Mouse (Mus musculus): ENCODE data around the gene Stambpl1. TPM values are rescaled to one million over a fixed set of nuclear protein-coding genes. Genes with fewer than 3 reads are reported as not detected.
A peak's percentile ranks its signal among the peaks of the same experiment; 100 is the strongest.

Gene Stambpl1
- 1 to 10 TPM in 1 of 2 experiments, under 1 TPM in 1; 0.61 to 1.2 TPM for total RNA-seq (2021)
- long read RNA-seq, experiment 1 = 0 reads
- long read RNA-seq, experiment 2, partial matches to known transcripts = 0 of 1 reads
- long read RNA-seq, experiment 2, other reads (novel, unspliced or antisense) = 1 of 1 reads

DNA sequence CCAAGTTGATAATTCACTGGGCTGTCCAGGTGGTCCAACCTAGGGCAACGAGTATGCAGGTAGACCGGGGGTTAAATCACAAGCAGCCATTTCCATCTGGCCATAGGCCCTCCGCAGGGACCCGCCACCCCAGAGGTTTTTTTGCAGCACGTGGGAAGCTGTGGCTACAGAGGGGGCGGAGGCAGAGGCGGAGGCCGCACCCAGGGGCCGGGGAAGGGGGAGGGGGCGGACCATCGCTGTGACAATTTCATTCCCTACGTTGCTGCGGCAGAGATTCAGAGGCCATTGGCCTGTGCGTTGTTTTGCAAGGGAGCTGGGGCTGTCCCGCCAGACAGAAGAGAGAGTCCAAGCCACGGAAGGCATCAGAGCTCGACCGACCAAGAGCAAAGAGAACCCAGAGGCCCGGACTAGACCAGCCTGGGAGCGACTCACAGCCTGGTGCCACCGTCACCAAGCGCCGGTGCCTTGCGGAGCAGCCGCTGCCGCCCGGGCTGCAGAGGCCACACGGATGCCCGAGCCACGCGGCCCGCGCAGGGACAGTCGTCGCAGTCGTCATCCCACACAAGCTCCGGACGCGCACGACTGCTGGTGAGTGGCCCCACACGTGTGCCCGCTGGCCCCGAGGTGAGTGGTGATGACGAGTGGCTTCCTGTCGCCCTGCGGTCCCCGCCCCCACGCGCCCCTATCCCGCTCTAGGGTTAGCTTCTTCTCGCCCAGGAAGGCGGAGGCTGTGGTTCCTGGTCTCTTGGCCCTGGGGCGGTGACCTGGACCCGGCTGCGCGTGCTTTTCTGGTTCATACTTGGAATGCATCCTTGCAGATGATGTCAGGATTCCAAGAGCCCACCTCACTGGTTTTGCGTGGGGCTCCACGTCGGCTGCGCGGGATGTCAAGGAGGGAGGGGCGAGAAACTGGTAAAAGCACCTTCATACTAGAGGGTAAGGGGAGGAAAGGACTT, at the start of gene Stambpl1:
Stambpl1 (plus strand) TSS at position 222 of the 956 bp plus-strand sequence.
- DNase-seq = peak; percentile 71

DNA sequence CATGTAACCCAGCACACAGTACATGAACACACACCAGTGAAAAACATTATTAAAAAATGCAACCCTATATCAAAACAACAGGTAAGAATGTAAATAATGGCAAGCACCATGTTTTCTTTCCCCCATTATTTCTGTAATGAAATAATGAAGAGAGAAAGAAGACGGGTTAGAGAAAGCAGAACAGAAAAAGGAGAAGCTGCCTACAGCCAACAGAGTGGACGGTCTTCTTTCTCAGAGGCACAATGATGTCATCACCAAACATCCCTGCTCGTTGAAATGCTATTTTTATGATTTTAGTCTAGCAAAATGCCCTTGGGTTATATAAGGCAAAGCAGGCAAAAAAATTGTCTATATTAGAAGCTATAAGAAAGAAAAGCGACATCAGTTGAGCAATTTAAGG, 43.6 kb upstream of the Stambpl1 start:
- DNase-seq = no peak

DNA sequence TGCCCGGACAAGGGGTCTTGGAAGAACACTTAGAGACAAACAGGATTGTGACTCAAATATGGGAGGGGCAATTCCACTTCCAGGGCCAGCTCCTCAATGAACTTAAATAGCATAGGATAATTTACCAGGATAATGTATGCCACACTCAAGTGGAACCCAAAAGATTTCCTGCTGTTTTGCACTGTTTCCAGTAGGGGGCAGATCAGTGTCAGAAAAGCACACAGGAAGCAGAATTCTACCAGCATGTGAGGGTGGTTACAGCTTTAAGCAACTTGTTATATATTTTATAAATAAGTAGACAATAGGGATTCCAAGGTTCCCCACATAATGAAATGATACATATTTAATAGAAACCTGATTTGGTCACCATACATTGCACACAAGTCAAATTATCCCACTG, 40.1 kb upstream of the Stambpl1 start:
- DNase-seq = no peak

DNA sequence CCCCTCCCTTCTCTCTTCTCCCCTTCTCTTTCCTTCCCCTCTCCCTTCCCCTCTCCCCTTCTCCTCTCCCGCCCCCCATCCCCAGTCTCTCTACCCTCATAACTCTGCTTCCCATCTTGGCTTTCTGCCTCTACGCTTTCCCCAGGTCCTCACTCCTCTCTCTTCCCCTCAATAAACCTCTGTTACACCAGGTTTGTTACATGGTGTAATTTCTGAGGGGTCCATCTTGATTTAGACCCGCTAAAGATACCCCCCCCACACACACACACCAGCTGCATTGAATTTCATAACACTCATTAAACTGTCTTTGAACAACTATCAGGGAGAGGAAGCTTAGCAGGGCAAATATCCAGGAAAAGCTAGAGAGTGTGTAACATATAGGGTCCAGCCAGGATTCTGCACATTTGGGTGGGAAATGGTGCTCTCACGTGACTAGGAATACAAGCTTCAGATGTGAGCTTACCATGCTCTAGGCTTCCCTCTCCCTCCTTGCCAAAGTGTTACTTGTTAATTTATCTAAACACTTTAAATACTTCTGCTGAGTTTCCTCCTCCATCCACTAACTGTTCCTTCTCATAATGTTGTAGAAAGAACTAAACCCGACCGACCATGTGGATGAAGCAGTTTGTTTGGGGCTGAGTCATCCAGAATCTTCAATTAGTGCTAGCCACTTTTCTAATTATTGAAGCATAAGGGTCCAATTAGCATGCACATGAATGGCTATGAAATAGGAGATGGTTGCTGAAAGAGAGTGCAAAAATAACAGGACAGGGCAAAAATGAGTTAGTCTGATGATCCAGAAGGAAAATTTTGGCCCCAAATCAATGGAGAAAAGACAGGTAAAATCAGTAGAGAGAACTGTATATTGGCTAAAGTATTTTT, 38.5 kb upstream of the Stambpl1 start:
- no peak for DNase-seq

DNA sequence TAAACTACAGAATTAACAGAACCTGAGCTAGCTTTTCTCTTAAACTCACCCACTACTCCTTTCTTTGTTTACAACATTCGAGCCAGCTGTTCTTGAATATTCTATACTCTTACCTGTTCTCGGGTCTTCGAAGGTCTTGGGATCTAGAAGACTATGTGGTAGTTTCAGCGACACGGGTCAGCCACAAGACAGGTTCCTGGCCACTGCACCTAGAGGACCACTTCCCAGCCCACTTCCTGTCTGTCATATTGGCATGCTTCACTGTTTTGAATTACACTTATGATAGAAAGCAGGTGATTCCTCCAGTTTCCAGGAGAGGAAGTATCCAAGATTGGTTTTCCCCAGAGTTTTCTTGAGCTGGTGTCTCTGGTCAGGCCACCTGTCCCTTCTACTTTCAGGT, 29.3 kb upstream of the Stambpl1 start:
- no peak for DNase-seq

DNA sequence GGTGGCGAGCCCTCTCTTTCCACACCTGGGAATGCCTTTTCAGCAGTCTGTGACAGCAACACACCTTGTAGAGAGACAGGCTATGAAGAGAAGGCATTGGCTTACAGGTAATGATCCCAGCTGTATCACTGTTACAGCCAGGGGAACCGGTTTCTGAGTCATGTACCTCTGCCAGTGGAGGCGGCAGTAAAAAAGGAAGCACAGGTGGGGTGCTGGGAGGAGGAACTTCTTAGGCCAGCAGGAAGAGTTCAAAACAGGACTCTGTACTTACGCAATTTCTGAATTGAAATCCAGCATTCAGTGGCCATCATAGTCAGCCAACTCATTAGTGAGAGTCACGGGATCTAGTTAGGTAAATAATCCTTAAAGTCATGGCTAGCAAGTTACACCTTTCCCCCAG, 26.1 kb upstream of the Stambpl1 start, which contains the start of gene Ankrd22:
Ankrd22 (minus strand) TSS at position 163 of the 400 bp plus-strand sequence.
- no peak for DNase-seq

DNA sequence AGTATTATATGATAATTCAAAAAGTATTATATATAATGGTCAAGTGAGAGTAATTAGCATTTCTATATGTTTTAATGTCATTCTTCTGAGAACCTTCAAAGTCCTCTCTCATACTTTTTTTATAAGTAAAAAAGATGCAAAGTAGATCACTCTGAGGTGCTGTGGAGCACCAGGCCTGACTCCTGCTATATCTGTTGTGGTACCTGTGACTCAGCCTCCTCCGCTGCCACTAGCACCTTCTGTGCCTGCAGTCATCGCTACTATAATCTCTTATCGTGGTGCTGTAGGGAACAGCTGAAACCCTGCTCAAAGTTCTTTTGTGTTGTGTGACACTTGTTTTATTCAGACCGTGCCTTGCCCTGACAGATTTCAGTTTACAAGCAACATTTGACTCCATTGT, 25.6 kb upstream of the Stambpl1 start:
- no peak for DNase-seq

DNA sequence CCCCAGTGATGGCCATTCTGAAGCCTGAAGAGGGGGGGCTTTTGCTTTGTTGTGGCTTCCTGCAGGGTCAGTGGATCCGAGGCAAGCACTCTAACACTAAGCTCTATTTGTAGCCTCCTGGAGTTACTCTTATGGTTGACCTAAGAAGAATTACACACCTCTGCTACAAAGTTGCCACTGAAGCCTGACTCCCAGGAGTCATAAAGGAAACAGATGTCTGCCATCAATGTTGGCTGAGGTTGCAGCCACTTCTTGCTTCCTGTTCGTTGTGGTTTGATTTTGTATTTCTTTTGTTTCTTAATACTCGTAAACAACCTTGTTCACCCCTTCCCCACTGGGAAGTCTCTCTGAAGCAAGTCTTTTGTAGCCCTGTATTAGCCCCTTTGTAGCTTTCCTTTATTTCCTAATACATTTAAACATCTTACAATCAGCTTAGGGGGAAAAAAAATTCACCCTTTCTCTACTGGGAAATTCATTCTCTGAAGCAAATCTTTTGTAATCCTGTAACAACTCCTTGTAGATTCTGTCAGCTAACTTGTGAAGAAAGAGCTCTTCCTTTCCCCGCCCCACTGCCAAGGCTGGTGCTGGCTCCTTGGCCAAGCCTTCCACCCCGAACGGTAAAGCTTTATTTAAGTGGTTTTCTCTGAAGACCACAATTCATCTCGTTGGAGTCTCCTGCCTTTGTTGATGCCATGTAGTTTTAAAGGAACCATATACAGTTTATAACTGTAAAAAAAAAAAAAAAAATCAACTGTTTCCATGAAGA, 23.9 kb upstream of the Stambpl1 start:
- no peak for DNase-seq

DNA sequence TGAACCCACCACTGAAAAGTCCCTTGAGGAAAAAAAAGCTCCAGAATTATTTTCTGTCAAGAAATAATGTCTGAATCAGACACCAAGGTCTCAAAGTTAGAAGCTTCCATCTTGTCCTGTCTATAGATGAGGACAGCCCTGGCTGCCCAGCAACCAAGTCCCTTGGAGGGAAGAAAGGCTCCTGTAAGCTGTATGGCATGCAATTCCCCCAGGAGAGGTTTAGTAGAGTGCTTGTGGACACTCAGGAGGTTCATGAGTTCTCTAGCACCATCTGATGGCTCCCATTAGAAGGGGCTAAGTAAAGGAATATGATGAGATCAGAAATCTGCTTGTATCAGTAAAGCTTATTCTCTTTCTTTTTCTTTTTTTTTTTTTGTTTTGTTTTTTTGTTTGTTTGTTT, 22.9 kb upstream of the Stambpl1 start:
- DNase-seq = no peak

DNA sequence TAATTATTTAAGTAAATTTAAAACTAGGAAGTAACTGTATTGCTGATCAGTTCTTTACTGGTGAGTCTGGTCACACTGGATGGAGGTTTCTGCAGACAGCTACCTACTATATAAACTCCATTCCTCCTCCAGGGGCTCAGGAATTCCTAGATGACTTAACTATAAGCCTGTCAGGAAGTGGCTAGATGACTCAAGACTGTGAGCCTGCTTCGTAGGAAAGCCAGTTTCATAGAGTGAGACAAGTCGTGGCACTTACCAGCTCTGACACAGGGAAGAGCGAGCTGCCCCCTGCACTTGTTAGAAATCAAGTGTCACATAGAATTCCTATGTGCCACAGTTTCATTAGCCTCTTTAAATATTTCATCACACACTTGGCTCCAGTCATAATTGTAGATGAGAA, 20.9 kb upstream of the Stambpl1 start:
- no peak for DNase-seq

DNA sequence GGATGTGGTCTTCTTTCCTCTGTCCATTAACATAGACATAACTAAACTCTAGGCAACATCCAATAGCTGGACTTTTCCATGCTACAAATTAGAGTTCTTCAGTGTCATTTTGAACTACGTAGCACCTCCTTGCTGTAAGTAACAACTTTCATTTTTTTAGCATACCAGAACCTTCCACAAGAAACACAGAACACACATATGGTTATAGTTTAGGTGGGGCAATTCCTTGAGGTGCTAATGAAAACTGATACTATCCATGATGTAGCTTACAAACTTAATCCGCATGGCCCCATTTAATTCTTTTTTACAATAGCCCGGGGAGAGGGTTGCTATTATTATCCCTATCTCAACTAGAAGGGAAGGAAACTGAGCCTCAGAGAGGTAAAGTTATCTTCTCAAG, 18.0 kb upstream of the Stambpl1 start:
- DNase-seq = no peak

DNA sequence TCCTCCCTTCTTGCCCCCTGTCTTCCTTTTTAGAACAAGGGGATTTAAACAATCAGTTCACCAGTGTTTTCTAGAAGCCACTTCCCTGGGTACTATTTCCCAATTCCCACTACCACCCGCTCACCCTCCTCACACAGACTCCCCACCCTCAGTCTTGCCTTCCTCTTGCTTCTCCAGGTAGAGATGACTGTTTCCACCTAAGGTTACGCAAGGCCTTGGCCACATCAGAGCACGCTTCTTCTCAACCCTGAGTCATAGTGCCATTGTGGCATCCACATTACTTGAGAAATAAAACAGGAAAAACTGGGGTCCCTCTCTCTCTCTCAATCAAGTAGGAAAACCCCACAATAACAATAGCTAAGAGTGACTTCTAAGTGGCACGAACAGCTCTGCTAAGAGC, 12.9 kb upstream of the Stambpl1 start:
- DNase-seq = no peak

DNA sequence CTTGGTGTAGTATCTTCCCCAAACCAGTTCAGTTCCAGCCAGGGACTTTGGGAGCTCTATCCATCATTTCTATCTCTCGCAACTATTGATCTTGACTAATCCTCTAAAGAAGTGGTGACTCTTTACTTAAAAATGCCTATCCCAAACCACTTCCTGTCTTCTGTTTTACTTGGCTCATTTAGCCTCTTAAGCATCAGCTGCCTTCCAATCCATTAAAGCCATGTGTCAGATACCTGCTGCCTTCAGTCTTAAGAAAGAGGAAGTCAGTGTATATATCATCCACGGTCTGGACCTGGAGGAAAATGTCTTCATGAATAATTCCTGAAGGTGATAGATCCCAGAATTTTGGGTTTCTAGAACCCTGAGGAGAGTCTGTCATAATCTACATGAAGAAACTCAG, 11.7 kb upstream of the Stambpl1 start:
- DNase-seq = no peak

DNA sequence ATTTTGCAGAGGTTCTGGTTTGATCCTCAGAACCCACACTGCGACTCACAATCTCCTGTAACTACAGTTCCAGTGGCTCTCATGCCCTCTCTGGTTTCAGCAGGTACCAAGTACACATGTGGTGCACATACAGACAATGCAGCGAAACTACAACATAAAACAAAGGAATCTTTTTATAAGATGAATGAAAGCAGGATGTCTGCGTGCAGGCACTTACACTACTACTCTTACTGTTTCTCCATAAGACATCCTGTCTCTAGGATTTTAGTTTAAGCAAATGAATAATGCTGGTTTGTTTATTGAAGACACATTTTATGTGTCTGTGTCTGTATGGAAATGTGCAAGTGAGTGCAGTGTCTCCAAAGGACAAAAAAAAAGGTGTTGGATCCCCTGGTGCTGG, 10.8 kb upstream of the Stambpl1 start:
- no peak for DNase-seq

DNA sequence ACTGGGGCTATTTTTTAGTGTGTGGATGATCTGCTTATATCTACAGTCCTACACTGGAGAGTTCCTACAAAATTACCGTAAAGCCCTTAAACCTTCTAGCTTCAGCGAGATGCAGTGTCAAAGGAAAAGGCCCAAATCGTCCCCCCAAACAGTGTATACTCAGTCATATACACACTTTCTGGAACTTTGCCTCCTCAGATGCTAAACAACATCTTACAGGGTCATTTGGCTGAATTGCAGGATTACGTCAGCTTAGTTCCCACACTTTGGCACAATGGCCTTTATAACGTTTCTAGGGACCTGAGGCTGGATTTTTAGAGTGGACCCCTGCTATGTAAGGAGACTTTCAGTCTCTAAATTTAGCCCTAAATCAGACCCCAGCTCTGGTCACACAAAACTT, 9.5 kb upstream of the Stambpl1 start:
- no peak for DNase-seq

DNA sequence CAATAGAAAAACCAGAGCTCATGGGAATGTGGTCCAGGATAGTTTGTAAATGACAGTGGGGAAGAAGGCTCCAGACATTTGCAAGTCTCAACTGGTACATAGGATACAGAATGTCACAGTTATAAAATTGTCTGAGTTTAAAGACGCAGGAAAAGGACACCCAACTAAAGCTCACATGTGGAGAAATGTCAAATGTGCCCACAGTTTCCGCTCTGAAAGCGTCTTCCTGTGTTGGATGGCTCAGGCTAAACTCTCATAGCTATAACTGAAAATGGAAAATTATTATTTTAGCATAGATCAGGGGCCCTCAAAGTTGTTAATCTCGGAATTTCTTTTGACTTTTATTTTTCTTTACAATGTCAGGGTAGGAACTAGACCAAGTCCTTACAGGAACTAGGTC, 5.2 kb upstream of the Stambpl1 start:
- no peak for DNase-seq

DNA sequence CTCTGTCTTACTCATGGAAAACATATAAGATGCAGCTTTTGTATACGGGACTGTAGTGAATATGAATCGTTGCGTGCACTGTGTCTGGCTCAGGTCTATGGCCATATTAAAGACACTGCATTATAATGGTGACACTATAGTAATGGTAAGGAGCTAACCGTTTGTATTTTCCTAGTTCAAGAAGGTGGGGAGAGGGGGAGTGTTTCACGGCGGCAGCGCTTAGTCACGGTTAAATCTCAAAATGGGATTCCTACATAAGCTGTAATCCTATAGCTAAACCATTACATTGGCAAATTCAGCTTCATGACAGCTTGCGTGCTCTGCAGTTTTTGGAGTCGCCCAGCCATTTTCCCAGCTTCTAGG, 403 bp upstream of the Stambpl1 start:
- no peak for DNase-seq

DNA sequence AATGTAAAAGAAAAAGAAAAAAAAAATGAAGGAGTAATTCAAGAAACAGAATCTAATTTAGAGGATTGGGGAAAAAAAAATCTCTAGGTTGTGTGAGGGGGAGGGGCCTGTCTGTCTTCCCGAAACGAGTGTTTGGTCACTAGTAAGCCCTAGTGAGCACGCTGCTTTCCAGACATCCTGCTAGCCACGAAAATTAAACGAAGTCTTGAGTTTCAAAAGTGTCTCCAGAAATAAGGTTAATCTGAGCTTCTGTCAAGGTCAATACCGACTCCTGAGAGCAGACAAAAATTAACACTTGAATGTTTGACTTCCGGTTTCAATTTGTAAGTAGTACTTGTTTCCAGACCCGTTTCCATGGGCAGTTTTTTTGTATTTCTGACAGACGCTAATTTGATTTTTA, 1.1 kb downstream of the Stambpl1 start:
- no peak for DNase-seq

DNA sequence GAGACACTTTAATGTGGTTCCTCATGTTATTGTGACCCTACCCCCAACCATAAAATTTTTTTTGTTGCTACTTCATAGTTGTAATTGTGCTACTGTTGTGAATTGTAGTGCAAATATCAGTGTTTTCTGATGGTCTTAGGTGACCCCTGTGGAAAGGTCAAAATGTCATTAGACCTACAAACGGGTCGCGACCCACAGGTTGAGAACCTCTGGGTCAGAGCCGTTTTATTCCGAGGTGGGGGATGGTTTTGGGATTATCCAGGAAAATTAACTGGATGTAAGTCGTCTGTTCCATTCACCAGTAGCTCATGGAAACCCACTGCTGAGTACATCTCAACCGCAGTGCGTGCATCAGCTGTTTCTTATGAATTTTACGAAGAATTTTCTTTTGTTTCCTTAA, 1.7 kb downstream of the Stambpl1 start:
- DNase-seq = no peak

DNA sequence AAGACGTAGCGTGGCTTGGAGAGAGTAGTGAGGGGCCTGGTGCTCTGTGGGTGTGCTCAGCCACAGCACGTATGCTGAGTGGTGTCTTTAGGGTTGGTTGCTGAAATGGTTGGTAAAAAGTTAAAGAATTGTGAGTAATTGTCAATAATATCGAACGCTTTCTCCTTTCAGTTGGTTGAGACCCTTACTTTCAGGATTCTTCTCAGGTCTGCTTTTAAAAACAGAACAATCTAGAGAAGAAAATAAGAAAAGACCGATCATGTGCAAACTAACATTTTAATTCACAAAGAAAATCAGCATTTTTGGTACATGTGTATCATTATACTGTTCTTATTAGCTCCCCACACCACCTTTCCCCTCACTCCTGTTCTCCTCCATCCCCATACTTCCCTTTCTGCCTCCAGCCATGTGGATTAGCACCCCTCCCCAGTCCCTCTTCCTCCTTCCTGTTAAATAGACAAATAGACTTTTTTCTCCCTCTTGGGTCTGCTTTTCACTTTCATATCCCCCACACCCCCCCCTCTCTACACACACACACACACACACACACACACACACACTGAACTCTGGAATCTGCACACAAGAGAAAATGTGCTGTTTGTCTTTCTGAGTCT, 2.2 kb downstream of the Stambpl1 start:
- no peak for DNase-seq

DNA sequence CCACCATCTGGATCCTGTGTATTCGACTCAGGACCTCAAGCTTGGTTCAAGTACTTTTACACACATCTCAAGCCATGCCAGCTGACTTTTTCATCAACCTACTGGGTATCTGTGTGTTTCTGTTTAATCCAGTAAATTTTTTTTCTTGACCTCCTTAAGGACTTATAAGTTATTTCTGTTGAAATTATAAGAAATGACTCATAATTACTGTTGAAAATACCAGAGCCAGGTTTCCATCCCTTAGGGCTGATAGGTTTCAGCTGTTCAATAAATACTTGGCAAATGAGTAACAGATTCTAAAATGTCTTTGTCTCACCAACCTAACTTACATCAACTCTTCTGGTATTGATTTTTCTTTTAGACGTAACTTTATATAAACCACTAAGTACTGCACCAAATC, 3.0 kb downstream of the Stambpl1 start:
- no peak for DNase-seq

DNA sequence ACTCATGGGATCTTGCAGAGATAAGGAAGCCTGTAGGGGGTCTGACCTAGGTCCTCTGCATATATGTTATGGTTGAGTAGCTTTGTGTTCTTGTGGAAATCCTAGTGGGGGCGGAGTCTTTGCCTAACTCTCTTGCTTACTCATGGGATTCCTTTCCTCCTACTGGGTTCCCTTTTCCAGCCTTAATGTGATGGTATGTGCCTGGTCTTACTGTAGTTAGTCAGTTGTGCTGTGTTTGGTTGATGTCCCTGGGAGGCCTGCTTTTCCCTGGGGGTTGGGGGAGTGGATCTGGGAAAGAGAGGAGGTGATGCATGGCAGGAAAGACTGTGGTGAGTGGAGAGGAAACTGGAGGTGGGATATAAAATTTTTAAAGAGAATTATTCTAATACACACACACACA, 6.0 kb downstream of the Stambpl1 start:
- no peak for DNase-seq

All from gastrocnemius, postnatal 25 days (tissue).